Mouse (Mus musculus) lung, postnatal 0 days (tissue): ENCODE results near the gene Cdc14b.

ENCODE experiments used
- CTCF ChIP-seq: IDR thresholded peaks from 2 replicates; pipeline ENCODE4 v1.5.1; 2016; ENCODE audit warnings: antibody characterized with exemption, mild to moderate bottlenecking
- EP300 ChIP-seq: IDR thresholded peaks from 2 replicates; pipeline ENCODE4 v1.6.1; 2016; ENCODE audit warnings: antibody characterized with exemption, mild to moderate bottlenecking, control low read depth

GRCm38 (mm10) chr13:64319782-64320181 is 44.7 kb upstream of the Cdc14b start:
- TF ChIP-seq CTCF (no peak), EP300 (no peak)
